Mouse (Mus musculus) cerebellum, adult 2 months (tissue): ENCODE results near the gene Ikzf1.

Experiments used
- CTCF ChIP-seq: fragments of 200-500 bp; IDR thresholded peaks from 2 replicates; pipeline ENCODE4 v1.5.1; 2011; ENCODE audit warnings: low read depth, mild to moderate bottlenecking, control low read depth, low read length, moderate library complexity, borderline replicate concordance; ENCODE audit not compliant: insufficient read depth
- POLR2A ChIP-seq: fragments of 200-500 bp; IDR thresholded peaks from 2 replicates; pipeline ENCODE4 v1.6.1; 2011; ENCODE audit warnings: low read length, control low read depth, borderline replicate concordance; ENCODE audit not compliant: insufficient read depth

- TF ChIP-seq POLR2A (no peak), CTCF (no peak)
Observed at GRCm38 (mm10) chr11:11691324-11692058, 6.7 kb downstream of the Ikzf1 start.
